Mouse (Mus musculus): ENCODE measurements around the gene Bbs9. TPM values are rescaled to one million over a fixed set of nuclear protein-coding genes. Genes with fewer than 3 reads are reported as not detected.

Gene Bbs9
- total and polyA plus RNA-seq, 2 experiments from 2014 or later = 17.8 to 35.4 TPM

- TF ChIP-seq CTCF (IDR thresholded peaks at IDR 0.05; ENCODE audit: low read depth) = no peak
- 93% methylated on average over 1 of the region's 1 CpGs for WGBS
- H3K9ac ChIP-seq = no peak overlapping the region
- no peaks in the 10 kb centered on the region for H3K27me3 ChIP-seq (ENCODE audit: insufficient read depth, low read length)
- no peak overlapping the region for H3K4me2 ChIP-seq (ENCODE audit: low read depth)
- no peaks in the 10 kb centered on the region for H3K9me3 ChIP-seq (ENCODE audit: low read length)
- ATAC-seq = no peak
- H3K27ac ChIP-seq (ENCODE audit: low read depth, low read length) = no peak overlapping the region
- no peaks in the 10 kb centered on the region for H3K36me3 ChIP-seq (ENCODE audit: insufficient read depth)
- H3K4me3 ChIP-seq (ENCODE audit: low read depth, low read length) = no peak overlapping the region
- no peak for DNase-seq
- H3K4me1 ChIP-seq (ENCODE audit: insufficient read depth) = no peaks in the 10 kb centered on the region
Measured at GRCm38 (mm10) chr9:22551273-22551672, 75.8 kb downstream of the Bbs9 start.

- Histone ChIP-seq H3K4me2 (ENCODE audit: low read depth) (no peak overlapping the region), H3K36me3 (ENCODE audit: insufficient read depth) (no peaks in the 10 kb centered on the region), H3K4me1 (ENCODE audit: insufficient read depth) (no peaks in the 10 kb centered on the region), H3K27ac (ENCODE audit: low read depth, low read length) (no peak overlapping the region), H3K4me3 (ENCODE audit: low read depth, low read length) (no peak overlapping the region), H3K27me3 (ENCODE audit: insufficient read depth, low read length) (no peaks in the 10 kb centered on the region), H3K9ac (no peak overlapping the region), H3K9me3 (ENCODE audit: low read length) (no peaks in the 10 kb centered on the region)
- TF ChIP-seq CTCF (IDR thresholded peaks at IDR 0.05; ENCODE audit: low read depth) = no peak
- DNase-seq = no peak
- ATAC-seq = no peak
- 72% methylated on average over 5 of the region's 5 CpGs for WGBS
Measured at GRCm38 (mm10) chr9:22556076-22556475, 80.6 kb downstream of the Bbs9 start.

GRCm38 (mm10) chr9:22557467-22557866 lies 82.0 kb downstream of the Bbs9 start:
- peak; percentile 75 for TF ChIP-seq CTCF (IDR thresholded peaks at IDR 0.05; ENCODE audit: low read depth)
- H3K27ac ChIP-seq (ENCODE audit: low read depth, low read length) = no peak overlapping the region
- H3K27me3 ChIP-seq (ENCODE audit: insufficient read depth, low read length) = no peaks in the 10 kb centered on the region
- no peak overlapping the region for H3K9ac ChIP-seq
- ATAC-seq (no peak), DNase-seq (peak; percentile 52)
- WGBS = 49% methylated on average over 13 of the region's 13 CpGs
- no peaks in the 10 kb centered on the region for H3K9me3 ChIP-seq (ENCODE audit: low read length)
- H3K36me3 ChIP-seq (ENCODE audit: insufficient read depth) = no peaks in the 10 kb centered on the region
- H3K4me3 ChIP-seq (ENCODE audit: low read depth, low read length) = no peak overlapping the region
- H3K4me2 ChIP-seq (ENCODE audit: low read depth) = no peak overlapping the region
- H3K4me1 ChIP-seq (ENCODE audit: insufficient read depth) = no peaks in the 10 kb centered on the region

DNA sequence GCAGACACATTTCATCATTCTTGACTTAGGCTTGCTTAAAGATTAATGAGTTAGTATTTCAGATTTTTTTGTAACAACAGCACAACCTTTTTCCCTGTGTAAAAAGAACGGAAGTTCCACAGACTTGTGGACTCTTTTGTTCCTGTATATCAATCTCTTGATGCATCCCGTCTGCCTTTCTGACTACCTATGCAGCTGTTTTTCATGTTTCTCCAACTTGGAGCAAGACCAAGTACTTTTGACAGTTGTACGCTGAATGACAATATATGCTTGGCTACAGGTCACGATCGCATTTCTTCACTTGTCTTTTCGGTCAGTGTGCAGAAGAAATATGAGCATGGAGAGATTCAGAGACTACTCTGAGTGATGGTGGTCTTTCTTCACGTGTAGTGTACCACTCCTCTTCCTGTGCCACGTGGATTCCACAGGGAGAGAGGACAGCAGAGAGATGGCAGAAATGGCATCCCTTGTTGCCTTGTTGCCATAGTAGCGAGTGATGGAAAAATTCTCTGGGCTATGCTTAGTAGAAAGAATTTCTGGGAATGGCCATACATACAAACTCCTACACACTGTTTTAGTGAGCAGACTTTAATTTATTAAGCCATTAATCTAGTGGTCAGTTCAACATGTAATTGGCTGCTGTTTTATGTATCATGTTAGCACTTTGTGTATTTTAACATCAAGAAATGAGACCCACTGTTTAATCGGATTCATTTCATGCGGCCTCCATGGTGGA lies 88.3 kb downstream of the Bbs9 start:
- no peaks in the 10 kb centered on the region for H3K36me3 ChIP-seq (ENCODE audit: insufficient read depth)
- 87% methylated on average over 11 of the region's 11 CpGs for WGBS
- H3K9ac ChIP-seq = no peak overlapping the region
- H3K27ac ChIP-seq (ENCODE audit: low read depth, low read length) = no peak overlapping the region
- ATAC-seq (no peak), DNase-seq (no peak)
- no peak for TF ChIP-seq CTCF (IDR thresholded peaks at IDR 0.05; ENCODE audit: low read depth)
- H3K4me3 ChIP-seq (ENCODE audit: low read depth, low read length) = no peak overlapping the region
- H3K9me3 ChIP-seq (ENCODE audit: low read length) = no peaks in the 10 kb centered on the region
- H3K27me3 ChIP-seq (ENCODE audit: insufficient read depth, low read length) = no peaks in the 10 kb centered on the region
- no peaks in the 10 kb centered on the region for H3K4me1 ChIP-seq (ENCODE audit: insufficient read depth)
- H3K4me2 ChIP-seq (ENCODE audit: low read depth) = no peak overlapping the region

- Histone ChIP-seq H3K4me3 (ENCODE audit: low read depth, low read length) (no peak overlapping the region), H3K9me3 (ENCODE audit: low read length) (no peaks in the 10 kb centered on the region), H3K4me2 (ENCODE audit: low read depth) (no peak overlapping the region), H3K27ac (ENCODE audit: low read depth, low read length) (no peak overlapping the region), H3K9ac (no peak overlapping the region), H3K4me1 (ENCODE audit: insufficient read depth) (no peaks in the 10 kb centered on the region), H3K36me3 (ENCODE audit: insufficient read depth) (no peaks in the 10 kb centered on the region), H3K27me3 (ENCODE audit: insufficient read depth, low read length) (no peaks in the 10 kb centered on the region)
- ATAC-seq = no peak
- TF ChIP-seq CTCF (IDR thresholded peaks at IDR 0.05; ENCODE audit: low read depth) = no peak
- WGBS = 93% methylated on average over 5 of the region's 5 CpGs
- no peak for DNase-seq
Measured at GRCm38 (mm10) chr9:22567726-22568125, 92.2 kb downstream of the Bbs9 start.

- no peak overlapping the region for H3K9ac ChIP-seq
- ATAC-seq (no peak), DNase-seq (no peak)
- no peak overlapping the region for H3K4me3 ChIP-seq (ENCODE audit: low read depth, low read length)
- no peak overlapping the region for H3K27ac ChIP-seq (ENCODE audit: low read depth, low read length)
- H3K27me3 ChIP-seq (ENCODE audit: insufficient read depth, low read length) = no peaks in the 10 kb centered on the region
- no peak for TF ChIP-seq CTCF (IDR thresholded peaks at IDR 0.05; ENCODE audit: low read depth)
- 0 out of 2 replicates have a peak, but pooled peaks cover 3% of the 10 kb centered on the region for H3K4me1 ChIP-seq (ENCODE audit: insufficient read depth)
- H3K4me2 ChIP-seq (ENCODE audit: low read depth) = no peak overlapping the region
- no peaks in the 10 kb centered on the region for H3K36me3 ChIP-seq (ENCODE audit: insufficient read depth)
- 86% methylated on average over 14 of the region's 14 CpGs for WGBS
- no peaks in the 10 kb centered on the region for H3K9me3 ChIP-seq (ENCODE audit: low read length)
Measured at GRCm38 (mm10) chr9:22576426-22577139, 101.1 kb downstream of the Bbs9 start.

DNA sequence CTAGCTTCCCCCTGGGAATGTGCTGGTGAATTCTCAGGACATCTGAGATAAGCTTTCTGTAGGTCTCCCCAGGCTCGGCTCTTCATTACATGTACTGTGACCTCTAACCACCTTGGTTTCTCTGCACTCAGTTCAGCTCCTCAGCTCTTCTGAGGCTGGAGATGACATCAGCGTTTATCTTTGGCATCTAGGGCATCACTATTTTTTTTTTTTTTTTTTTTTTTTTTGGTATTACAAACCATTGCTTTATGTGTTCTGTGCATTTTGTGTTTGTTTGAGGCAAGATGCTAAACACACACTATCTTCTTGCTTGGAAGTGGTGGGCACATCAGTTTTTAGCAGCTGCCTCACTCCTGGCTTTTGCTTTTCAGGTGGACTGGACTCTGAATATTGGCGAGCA lies 102.8 kb downstream of the Bbs9 start:
- H3K4me2 ChIP-seq (ENCODE audit: low read depth) = no peak overlapping the region
- 0 out of 2 replicates have a peak, but pooled peaks cover 3% of the 10 kb centered on the region for H3K4me1 ChIP-seq (ENCODE audit: insufficient read depth)
- H3K4me3 ChIP-seq (ENCODE audit: low read depth, low read length) = no peak overlapping the region
- H3K9ac ChIP-seq = no peak overlapping the region
- 90% methylated on average over 3 of the region's 3 CpGs for WGBS
- TF ChIP-seq CTCF (IDR thresholded peaks at IDR 0.05; ENCODE audit: low read depth) = no peak
- no peaks in the 10 kb centered on the region for H3K27me3 ChIP-seq (ENCODE audit: insufficient read depth, low read length)
- H3K27ac ChIP-seq (ENCODE audit: low read depth, low read length) = no peak overlapping the region
- ATAC-seq (no peak), DNase-seq (no peak)
- no peaks in the 10 kb centered on the region for H3K36me3 ChIP-seq (ENCODE audit: insufficient read depth)
- H3K9me3 ChIP-seq (ENCODE audit: low read length) = no peaks in the 10 kb centered on the region

All from forebrain, postnatal 0 days (tissue).